Mouse (Mus musculus): ENCODE data around the gene Plgrkt.
A peak's percentile ranks its signal among the peaks of the same experiment; 100 is the strongest.

Plgrkt gene

GRCm38 (mm10) chr19:29354895-29355877 is 12.0 kb downstream of the Plgrkt start:
- peak; percentile 93 for DNase-seq (ENCODE audit: low read depth)

GRCm38 (mm10) chr19:29350991-29351390 is 16.2 kb downstream of the Plgrkt start:
- no peak for DNase-seq (ENCODE audit: low read depth)

GRCm38 (mm10) chr19:29345636-29346035 is 21.6 kb downstream of the Plgrkt start:
- no peak for DNase-seq (ENCODE audit: low read depth)

- DNase-seq (ENCODE audit: low read depth), result no peak
These were observed 22.3 kb downstream of the Plgrkt start for GRCm38 (mm10) chr19:29344868-29345267.

- DNase-seq (ENCODE audit: low read depth), result no peak
These were observed 24.9 kb downstream of the Plgrkt start for GRCm38 (mm10) chr19:29342281-29342680.

GRCm38 (mm10) chr19:29341029-29341428 is 26.2 kb downstream of the Plgrkt start:
- DNase-seq (ENCODE audit: low read depth), result no peak

- DNase-seq (ENCODE audit: low read depth), result peak; percentile 19
These were observed 30.6 kb downstream of the Plgrkt start for GRCm38 (mm10) chr19:29336624-29337023.

GRCm38 (mm10) chr19:29334068-29334745 is 33.0 kb downstream of the Plgrkt start, which contains the start of gene Rln1:
Gene Rln1 (minus strand): TSS chr19:29334670.
- DNase-seq (ENCODE audit: low read depth), result no peak

GRCm38 (mm10) chr19:29326822-29327552 is 40.2 kb downstream of the Plgrkt start:
- DNase-seq (ENCODE audit: low read depth), result no peak

GRCm38 (mm10) chr19:29326396-29326795 is 40.8 kb downstream of the Plgrkt start:
- no peak for DNase-seq (ENCODE audit: low read depth)

- no peak for DNase-seq (ENCODE audit: low read depth)
These were observed 41.4 kb downstream of the Plgrkt start for GRCm38 (mm10) chr19:29325852-29326180.

GRCm38 (mm10) chr19:29325053-29325851 is 41.9 kb downstream of the Plgrkt start, which contains the start of gene Insl6:
Gene Insl6 (minus strand): TSS chr19:29325356.
- peak; percentile 76 for DNase-seq (ENCODE audit: low read depth)

GRCm38 (mm10) chr19:29323416-29324049 is 43.7 kb downstream of the Plgrkt start:
- peak; percentile 68 for DNase-seq (ENCODE audit: low read depth)

- DNase-seq (ENCODE audit: low read depth), result no peak
These were observed 54.5 kb downstream of the Plgrkt start for GRCm38 (mm10) chr19:29312661-29313060.

- DNase-seq (ENCODE audit: low read depth), result no peak
These were observed 55.4 kb downstream of the Plgrkt start for GRCm38 (mm10) chr19:29311791-29312190.

GRCm38 (mm10) chr19:29308832-29309231 is 58.4 kb downstream of the Plgrkt start:
- DNase-seq (ENCODE audit: low read depth), result peak; percentile 19

GRCm38 (mm10) chr19:29302119-29302518 is 65.1 kb downstream of the Plgrkt start:
- DNase-seq (ENCODE audit: low read depth), result no peak

- no peak for DNase-seq (ENCODE audit: low read depth)
These were observed 66.3 kb downstream of the Plgrkt start for GRCm38 (mm10) chr19:29300919-29301318.

All from naive thymus-derived CD4-positive, alpha-beta T cell, adult 2 months (primary cell).